Mouse (Mus musculus) erythroblast, embryonic 14.5 days (primary cell): Measurements from ENCODE around the gene Mrps27. TPM values are rescaled to one million over a fixed set of nuclear protein-coding genes. Genes with fewer than 3 reads are reported as not detected.

Experiments
- H3K27me3 ChIP-seq: 2 replicates; pipeline ENCODE4 v1.6.1; 2012; ENCODE audit warnings: inconsistent platforms; ENCODE audit not compliant: control insufficient read depth
- H3K36me3 ChIP-seq: 2 replicates; pipeline ENCODE4 v1.6.1; 2012; ENCODE audit warnings: mild to moderate bottlenecking, inconsistent platforms; ENCODE audit not compliant: control insufficient read depth
- H3K4me1 ChIP-seq: 2 replicates; pipeline ENCODE4 v1.6.1; 2012; ENCODE audit warnings: inconsistent platforms; ENCODE audit not compliant: control insufficient read depth
- H3K4me3 ChIP-seq: replicated peaks from 2 replicates; pipeline ENCODE3; 2012; ENCODE audit warnings: moderate library complexity, mild to moderate bottlenecking, inconsistent platforms
- H3K9me3 ChIP-seq: 2 replicates; pipeline ENCODE4 v1.6.1; 2012; ENCODE audit warnings: low read length, inconsistent platforms, mixed read lengths; ENCODE audit not compliant: control insufficient read depth
- GATA1 ChIP-seq: IDR thresholded peaks from 2 replicates; pipeline ENCODE4 v1.6.1; 2012; ENCODE audit warnings: low read length, inconsistent platforms, mixed read lengths
- TAL1 ChIP-seq: IDR thresholded peaks from 3 replicates; pipeline ENCODE4 v1.6.1; 2012; ENCODE audit warnings: low read length, inconsistent platforms, mixed read lengths
- polyA plus RNA-seq: library from polyadenylated mRNA; stranded (reverse); fragments of >175 nt; gene quantifications from 2 replicates; pipeline ENCODE4 v1.2.3, GENCODE M21; 2012

Mrps27 gene
- polyA plus RNA-seq: 0.29 and 0.47 TPM in 2 replicates

GRCm38 (mm10) chr13:99344599-99345575 is at the start of gene Mrps27, which contains the start of gene Ptcd2:
TSS of gene Mrps27 (plus strand) at chr13:99344786.
TSS of gene Ptcd2 (minus strand) at chr13:99344705.
- peak; percentile 56 for TF ChIP-seq GATA1
- TF ChIP-seq TAL1: no peak
- Histone ChIP-seq H3K4me1 (peaks cover 24% of the 10 kb centered on the region), H3K27me3 (no peaks in the 10 kb centered on the region), H3K36me3 (peaks cover 37% of the 10 kb centered on the region), H3K9me3 (no peaks in the 10 kb centered on the region), H3K4me3 (peak within 1 kb of the TSS; percentile 78)

- H3K27me3 ChIP-seq: no peaks in the 10 kb centered on the region
- H3K4me1 ChIP-seq: no peaks in the 10 kb centered on the region
- H3K36me3 ChIP-seq: no peaks in the 10 kb centered on the region
- H3K9me3 ChIP-seq: no peaks in the 10 kb centered on the region
- TF ChIP-seq TAL1 (no peak), GATA1 (no peak)
- H3K4me3 ChIP-seq: no peak overlapping the region
These were observed 44.7 kb upstream of the Mrps27 start for GRCm38 (mm10) chr13:99299921-99300320.

- no peaks in the 10 kb centered on the region for H3K36me3 ChIP-seq
- no peaks in the 10 kb centered on the region for H3K4me1 ChIP-seq
- TF ChIP-seq GATA1 (no peak), TAL1 (no peak)
- no peaks in the 10 kb centered on the region for H3K9me3 ChIP-seq
- H3K27me3 ChIP-seq: no peaks in the 10 kb centered on the region
- H3K4me3 ChIP-seq: no peak overlapping the region
These were observed 40.7 kb upstream of the Mrps27 start for GRCm38 (mm10) chr13:99303846-99304245.

GRCm38 (mm10) chr13:99304365-99304764 is 40.2 kb upstream of the Mrps27 start:
- Histone ChIP-seq H3K4me1 (no peaks in the 10 kb centered on the region), H3K36me3 (no peaks in the 10 kb centered on the region), H3K4me3 (no peak overlapping the region), H3K27me3 (no peaks in the 10 kb centered on the region), H3K9me3 (no peaks in the 10 kb centered on the region)
- no peak for TF ChIP-seq GATA1
- TF ChIP-seq TAL1: no peak

GRCm38 (mm10) chr13:99305186-99305585 is 39.4 kb upstream of the Mrps27 start:
- Histone ChIP-seq H3K9me3 (no peaks in the 10 kb centered on the region), H3K36me3 (no peaks in the 10 kb centered on the region), H3K4me3 (no peak overlapping the region), H3K27me3 (no peaks in the 10 kb centered on the region), H3K4me1 (no peaks in the 10 kb centered on the region)
- TF ChIP-seq GATA1: no peak
- no peak for TF ChIP-seq TAL1

- Histone ChIP-seq H3K9me3 (no peaks in the 10 kb centered on the region), H3K36me3 (no peaks in the 10 kb centered on the region), H3K4me1 (no peaks in the 10 kb centered on the region), H3K27me3 (no peaks in the 10 kb centered on the region), H3K4me3 (no peak overlapping the region)
- TF ChIP-seq TAL1: no peak
These were observed 38.4 kb upstream of the Mrps27 start for GRCm38 (mm10) chr13:99306164-99306563.

GRCm38 (mm10) chr13:99307930-99308359 is 36.6 kb upstream of the Mrps27 start:
- no peak for TF ChIP-seq GATA1
- TF ChIP-seq TAL1: no peak
- no peaks in the 10 kb centered on the region for H3K9me3 ChIP-seq
- no peaks in the 10 kb centered on the region for H3K4me1 ChIP-seq
- no peak overlapping the region for H3K4me3 ChIP-seq
- H3K36me3 ChIP-seq: no peaks in the 10 kb centered on the region
- no peaks in the 10 kb centered on the region for H3K27me3 ChIP-seq

GRCm38 (mm10) chr13:99308393-99308792 is 36.2 kb upstream of the Mrps27 start:
- Histone ChIP-seq H3K36me3 (no peaks in the 10 kb centered on the region), H3K4me3 (no peak overlapping the region), H3K4me1 (no peaks in the 10 kb centered on the region), H3K9me3 (no peaks in the 10 kb centered on the region), H3K27me3 (no peaks in the 10 kb centered on the region)
- TF ChIP-seq TAL1 (no peak), GATA1 (no peak)

GRCm38 (mm10) chr13:99314098-99314497 is 30.5 kb upstream of the Mrps27 start:
- TF ChIP-seq GATA1 (no peak), TAL1 (no peak)
- no peaks in the 10 kb centered on the region for H3K27me3 ChIP-seq
- peaks cover under 1% of the 10 kb centered on the region for H3K36me3 ChIP-seq
- no peak overlapping the region for H3K4me3 ChIP-seq
- H3K9me3 ChIP-seq: no peaks in the 10 kb centered on the region
- no peaks in the 10 kb centered on the region for H3K4me1 ChIP-seq

GRCm38 (mm10) chr13:99314657-99315181 is 29.9 kb upstream of the Mrps27 start:
- no peaks in the 10 kb centered on the region for H3K4me1 ChIP-seq
- no peaks in the 10 kb centered on the region for H3K27me3 ChIP-seq
- H3K9me3 ChIP-seq: no peaks in the 10 kb centered on the region
- H3K36me3 ChIP-seq: peaks cover 7% of the 10 kb centered on the region
- no peak overlapping the region for H3K4me3 ChIP-seq
- TF ChIP-seq GATA1 (no peak), TAL1 (no peak)
